In the genomic region with DNA sequence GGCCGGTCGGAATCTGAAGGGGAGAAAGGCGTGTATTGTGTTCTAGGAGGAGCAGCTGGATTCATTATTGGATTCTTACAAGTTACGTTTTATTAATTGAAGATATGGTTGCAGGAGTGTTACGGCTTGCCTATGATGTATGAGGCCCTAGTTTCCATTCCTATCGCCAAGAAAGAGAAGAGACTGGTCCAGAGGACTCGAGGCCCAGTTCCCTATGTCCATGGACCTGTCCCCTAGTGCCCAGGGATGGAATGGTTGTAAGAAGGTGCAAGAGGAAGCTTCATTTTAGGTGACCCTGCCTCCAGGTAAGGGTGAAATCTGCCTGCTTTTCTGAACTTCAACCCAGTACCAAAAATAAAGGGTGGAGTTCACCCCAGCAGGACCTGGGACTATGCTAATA, we compare ENCODE assay signal across 8 mouse cellular contexts. TPM values are rescaled to one million over a fixed set of nuclear protein-coding genes. Genes with fewer than 3 reads are reported as not detected.
DNase-seq lines count a peak whose midpoint lies in the region; ATAC-seq lines count a peak whose summit lies in the region.

No protein-coding gene starts in this region.

- no peaks in the 10 kb centered on the region for H3K27me3 ChIP-seq in heart, embryonic 12.5 days (replicated peaks)
- no peaks in the 10 kb centered on the region for H3K27me3 ChIP-seq in heart, embryonic 15.5 days
- H3K27me3 ChIP-seq in midbrain, embryonic 10.5 days (ENCODE audit: low read depth, poor library complexity, severe bottlenecking): no peaks in the 10 kb centered on the region

- H3K4me2 ChIP-seq in heart, embryonic 12.5 days: peak overlapping the region; percentile 70
- peak overlapping the region; percentile 79 for H3K4me2 ChIP-seq in heart, embryonic 15.5 days

- H3K4me3 ChIP-seq in heart, embryonic 12.5 days: peak overlapping the region; percentile 94
- H3K4me3 ChIP-seq in heart, embryonic 15.5 days: peak overlapping the region; percentile 97
- peak overlapping the region; percentile 100 for H3K4me3 ChIP-seq in midbrain, embryonic 10.5 days

- no peak for ATAC-seq in heart, embryonic 12.5 days (ENCODE audit: insufficient number of reproducible peaks, low FRiP score)
- ATAC-seq in heart, embryonic 15.5 days (replicated peaks; ENCODE audit: insufficient number of reproducible peaks, insufficient read depth, low FRiP score, low read depth): no peak

- no peak for DNase-seq in heart, adult 18-20 months
- peak; percentile 64 for DNase-seq in MN1 (ENCODE audit: low spot score)
- no peak for DNase-seq in midbrain, embryonic 10.5 days (ENCODE audit: low spot score)
- DNase-seq in frontal cortex, postnatal 25 days (ENCODE audit: low spot score in 2 of 2): no peak
- no peak for DNase-seq in thymus, postnatal 4 days
- DNase-seq in adrenal gland, adult 2 months: no peak

- 1% methylated on average over 7 of the region's 7 CpGs for WGBS in heart, embryonic 12.5 days
- WGBS in heart, embryonic 15.5 days: under 1% methylated on average over 7 of the region's 7 CpGs
- WGBS in midbrain, embryonic 10.5 days: 4% methylated on average over 7 of the region's 7 CpGs

- no peaks in the 10 kb centered on the region for H3K9me3 ChIP-seq in heart, embryonic 12.5 days (replicated peaks)
- H3K9me3 ChIP-seq in heart, embryonic 15.5 days (replicated peaks): no peaks in the 10 kb centered on the region
- H3K9me3 ChIP-seq in midbrain, embryonic 10.5 days (replicated peaks): no peaks in the 10 kb centered on the region

- H3K4me1 ChIP-seq in heart, embryonic 12.5 days (replicated peaks): peaks cover 29% of the 10 kb centered on the region
- H3K4me1 ChIP-seq in heart, embryonic 15.5 days (replicated peaks): peaks cover 26% of the 10 kb centered on the region
- peaks cover 34% of the 10 kb centered on the region for H3K4me1 ChIP-seq in midbrain, embryonic 10.5 days

- H3K9ac ChIP-seq in heart, embryonic 12.5 days: peak overlapping the region; percentile 99
- H3K9ac ChIP-seq in heart, embryonic 15.5 days: peak overlapping the region; percentile 97

- H3K27ac ChIP-seq in heart, embryonic 12.5 days (ENCODE audit: poor library complexity, severe bottlenecking): peak overlapping the region; percentile 92
- H3K27ac ChIP-seq in heart, embryonic 15.5 days: peak overlapping the region; percentile 98
- peak overlapping the region; percentile 100 for H3K27ac ChIP-seq in midbrain, embryonic 10.5 days (replicated peaks)

- H3K36me3 ChIP-seq in heart, embryonic 12.5 days: peaks cover 23% of the 10 kb centered on the region
- peaks cover 12% of the 10 kb centered on the region for H3K36me3 ChIP-seq in heart, embryonic 15.5 days
- peaks cover 42% of the 10 kb centered on the region for H3K36me3 ChIP-seq in midbrain, embryonic 10.5 days

RNA-seq across cellular contexts. Expression of gene Ewsr1, which starts 1.2 kb away (rescaled TPM):
- 475 and 499 TPM in 2 replicates for polyA plus RNA-seq in heart, embryonic 12.5 days (2016; fragmentation: Nextera tagmentation; extraction: Ambion mirVana)
- total RNA-seq in heart, adult 18-20 months (2021): 100 to 1,000 TPM in 1 of 2 experiments, 10 to 100 TPM in 1; 70.0 to 104 TPM
- 359 and 482 TPM in 2 replicates for polyA plus RNA-seq in heart, embryonic 15.5 days (2015; fragmentation: Nextera tagmentation; extraction: Ambion mirVana)
- 903 and 985 TPM in 2 replicates for polyA plus RNA-seq in midbrain, embryonic 10.5 days (2016; fragmentation: Nextera tagmentation; extraction: Ambion mirVana)
- 100 to 1,000 TPM; 193 to 525 TPM for total RNA-seq in adrenal gland, adult 2 months (2021)
- polyA plus RNA-seq in adrenal gland, adult 2 months (2012; rRNA removed): 395 and 441 TPM in 2 replicates

RNA-seq across cellular contexts. Expression of gene Rhbdd3, which starts 1.6 kb away (rescaled TPM):
- 26.5 and 28.4 TPM in 2 replicates for polyA plus RNA-seq in heart, embryonic 12.5 days (2016; fragmentation: Nextera tagmentation; extraction: Ambion mirVana)
- total RNA-seq in heart, adult 18-20 months (2021): 10 to 100 TPM; 25.6 to 28.2 TPM
- 26.2 and 30.9 TPM in 2 replicates for polyA plus RNA-seq in heart, embryonic 15.5 days (2015; fragmentation: Nextera tagmentation; extraction: Ambion mirVana)
- 33.0 and 33.6 TPM in 2 replicates for polyA plus RNA-seq in midbrain, embryonic 10.5 days (2016; fragmentation: Nextera tagmentation; extraction: Ambion mirVana)
- total RNA-seq in adrenal gland, adult 2 months (2021): 10 to 100 TPM; 18.2 to 24.8 TPM
- 38.1 and 60.4 TPM in 2 replicates for polyA plus RNA-seq in adrenal gland, adult 2 months (2012; rRNA removed)

RNA-seq across cellular contexts. Expression of gene Gas2l1, which starts 35.2 kb away (rescaled TPM):
- 31.6 and 35.8 TPM in 2 replicates for polyA plus RNA-seq in heart, embryonic 12.5 days (2016; fragmentation: Nextera tagmentation; extraction: Ambion mirVana)
- total RNA-seq in heart, adult 18-20 months (2021): 10 to 100 TPM; 16.1 to 17.6 TPM
- polyA plus RNA-seq in heart, embryonic 15.5 days (2015; fragmentation: Nextera tagmentation; extraction: Ambion mirVana): 19.4 and 28.2 TPM in 2 replicates
- 22.0 and 23.6 TPM in 2 replicates for polyA plus RNA-seq in midbrain, embryonic 10.5 days (2016; fragmentation: Nextera tagmentation; extraction: Ambion mirVana)
- total RNA-seq in adrenal gland, adult 2 months (2021): 10 to 100 TPM; 42.6 to 58.4 TPM
- 108 and 131 TPM in 2 replicates for polyA plus RNA-seq in adrenal gland, adult 2 months (2012; rRNA removed)

RNA-seq across cellular contexts. Expression of gene Rasl10a, which starts 42.4 kb away (rescaled TPM):
- polyA plus RNA-seq in heart, embryonic 12.5 days (2016; fragmentation: Nextera tagmentation; extraction: Ambion mirVana): 0.70 and 1.0 TPM in 2 replicates
- total RNA-seq in heart, adult 18-20 months (2021): 1 to 10 TPM; 3.8 to 5.6 TPM
- 0.96 and 1.1 TPM in 2 replicates for polyA plus RNA-seq in heart, embryonic 15.5 days (2015; fragmentation: Nextera tagmentation; extraction: Ambion mirVana)
- polyA plus RNA-seq in midbrain, embryonic 10.5 days (2016; fragmentation: Nextera tagmentation; extraction: Ambion mirVana): 0.44 and 1.2 TPM in 2 replicates
- under 1 TPM; 0.35 to 0.52 TPM for total RNA-seq in adrenal gland, adult 2 months (2021)
- polyA plus RNA-seq in adrenal gland, adult 2 months (2012; rRNA removed): 2.2 and 2.6 TPM in 2 replicates

RNA-seq across cellular contexts. Expression of gene Emid1, which starts 51.8 kb away (rescaled TPM):
- polyA plus RNA-seq in heart, embryonic 12.5 days (2016; fragmentation: Nextera tagmentation; extraction: Ambion mirVana): 9.0 and 10.0 TPM in 2 replicates
- 1 to 10 TPM; 1.0 to 2.1 TPM for total RNA-seq in heart, adult 18-20 months (2021)
- polyA plus RNA-seq in heart, embryonic 15.5 days (2015; fragmentation: Nextera tagmentation; extraction: Ambion mirVana): 6.5 and 14.6 TPM in 2 replicates
- polyA plus RNA-seq in midbrain, embryonic 10.5 days (2016; fragmentation: Nextera tagmentation; extraction: Ambion mirVana): 21.9 and 28.2 TPM in 2 replicates
- 1 to 10 TPM; 3.1 to 4.6 TPM for total RNA-seq in adrenal gland, adult 2 months (2021)
- 20.1 and 22.9 TPM in 2 replicates for polyA plus RNA-seq in adrenal gland, adult 2 months (2012; rRNA removed)
